In genomic region chr14:54843461-54843860, GRCm38 (mm10) we compare ENCODE assay signal across 10 mouse cellular contexts. TPM values are rescaled to one million over a fixed set of nuclear protein-coding genes. Genes with fewer than 3 reads are reported as not detected.
DNase-seq lines count a peak whose midpoint lies in the region; ATAC-seq and TF ChIP-seq lines count a peak whose summit lies in the region.
"Had no signal": no experiment of that assay in that cellular context is flagged by ENCODE, and none has a peak within 500 bp of the region (broad histone marks: within the 10 kb centered on the region; RNA-seq: fewer than 3 reads in every experiment).

No protein-coding gene starts in this region.

- no peak for ATAC-seq in heart, embryonic 14.5 days (ENCODE audit: insufficient number of reproducible peaks, insufficient read depth, low FRiP score, low read depth)
- peak; percentile 49; the same call in 1 of the 2 replicates for ATAC-seq in midbrain, postnatal 0 days (ENCODE audit: low FRiP score)
- ATAC-seq in monocyte, adult 5-6 weeks (replicated peaks; ENCODE audit: insufficient number of reproducible peaks, low FRiP score, low TSS enrichment, poor library complexity, severe bottlenecking), result no peak

- H3K4me2 ChIP-seq in heart, embryonic 14.5 days (ENCODE audit: low read length), result no peak overlapping the region
- H3K4me2 ChIP-seq in midbrain, postnatal 0 days (ENCODE audit: low read depth, low read length, poor library complexity, severe bottlenecking), result no peak overlapping the region

- H3K36me3 ChIP-seq in heart, embryonic 14.5 days (ENCODE audit: control insufficient read depth, insufficient read depth, low read length), result no peaks in the 10 kb centered on the region
- H3K36me3 ChIP-seq in midbrain, postnatal 0 days (ENCODE audit: insufficient read depth, low read length), result no peaks in the 10 kb centered on the region
- no peaks in the 10 kb centered on the region for H3K36me3 ChIP-seq in midbrain, embryonic 10.5 days

- TF ChIP-seq POLR2A in cortical plate, adult 2 months (IDR thresholded peaks at IDR 0.05; ENCODE audit: extremely low read depth, insufficient read depth, low read length), result no peak

- 0 out of 2 replicates have a peak overlapping the region, but pooled peaks have one; percentile 14 for H3K9ac ChIP-seq in heart, embryonic 14.5 days (ENCODE audit: low read length)
- H3K9ac ChIP-seq in midbrain, postnatal 0 days (replicated peaks; ENCODE audit: low read length, poor library complexity, severe bottlenecking), result no peak overlapping the region

- H3K27ac ChIP-seq in heart, embryonic 14.5 days (replicated peaks in 1 of 2; ENCODE audit: control insufficient read depth in 1 of 2, insufficient read depth in 1 of 2, low read depth in 2 of 2, low read length in 2 of 2), result no peak overlapping the region
- no peak overlapping the region for H3K27ac ChIP-seq in midbrain, postnatal 0 days (ENCODE audit: low read depth, low read length)
- H3K27ac ChIP-seq in midbrain, embryonic 10.5 days (replicated peaks), result no peak overlapping the region
- no peak overlapping the region for H3K27ac ChIP-seq in cortical plate, adult 2 months (ENCODE audit: insufficient read depth, low read length)

- DNase-seq in heart, postnatal 4 days, result no peak
- peak; percentile 80 for DNase-seq in midbrain, postnatal 0 days (ENCODE audit: low spot score)
- no peak for DNase-seq in midbrain, embryonic 10.5 days (ENCODE audit: low spot score)
- peak; percentile 20 for DNase-seq in neural tube, embryonic 10.5 days (ENCODE audit: extremely low spot score, low spot score)
- DNase-seq in gastrocnemius, postnatal 25 days, result no peak

- H3K27me3 ChIP-seq in heart, embryonic 14.5 days (ENCODE audit: control insufficient read depth, insufficient read depth, low read length), result 0 out of 2 replicates have a peak, but pooled peaks cover 7% of the 10 kb centered on the region
- H3K27me3 ChIP-seq in midbrain, postnatal 0 days (ENCODE audit: insufficient read depth, low read length), result no peaks in the 10 kb centered on the region
- H3K27me3 ChIP-seq in midbrain, embryonic 10.5 days (ENCODE audit: low read depth, poor library complexity, severe bottlenecking), result no peaks in the 10 kb centered on the region

- TF ChIP-seq CTCF in midbrain, postnatal 0 days (IDR thresholded peaks at IDR 0.05), result peak; percentile 73
- 0 out of 2 replicates have a peak, but pooled peaks have one; percentile 12 for TF ChIP-seq CTCF in cortical plate, adult 2 months (IDR thresholded peaks at IDR 0.05; ENCODE audit: extremely low read depth, insufficient read depth, low read length)

- H3K4me1 ChIP-seq in heart, embryonic 14.5 days (ENCODE audit: control insufficient read depth in 2 of 2, insufficient read depth in 2 of 2, low read length in 2 of 2), result no peaks in the 10 kb centered on the region
- no peaks in the 10 kb centered on the region for H3K4me1 ChIP-seq in midbrain, postnatal 0 days (ENCODE audit: insufficient read depth, low read length)
- H3K4me1 ChIP-seq in midbrain, embryonic 10.5 days, result peaks cover 2% of the 10 kb centered on the region; the same call in 1 of the 2 replicates
- peaks cover 1% of the 10 kb centered on the region; the same call in 1 of the 2 replicates for H3K4me1 ChIP-seq in cortical plate, adult 2 months (ENCODE audit: control insufficient read depth, insufficient read depth, low read length)

- 3% methylated on average over 4 of the region's 4 CpGs for WGBS in heart, embryonic 14.5 days
- WGBS in midbrain, postnatal 0 days, result 1% methylated on average over 4 of the region's 4 CpGs
- WGBS in midbrain, embryonic 10.5 days, result 10% methylated on average over 4 of the region's 4 CpGs

- H3K9me3 ChIP-seq in heart, embryonic 14.5 days (ENCODE audit: control insufficient read depth, low read length), result no peaks in the 10 kb centered on the region
- no peaks in the 10 kb centered on the region for H3K9me3 ChIP-seq in midbrain, postnatal 0 days (ENCODE audit: low read length)
- H3K9me3 ChIP-seq in midbrain, embryonic 10.5 days (replicated peaks), result no peaks in the 10 kb centered on the region

- H3K4me3 ChIP-seq in heart, embryonic 14.5 days (ENCODE audit: control insufficient read depth in 1 of 2, insufficient read depth in 1 of 2, low read depth in 1 of 2, low read length in 2 of 2), result no peak overlapping the region
- H3K4me3 ChIP-seq in midbrain, postnatal 0 days (ENCODE audit: low read depth, low read length), result no peak overlapping the region
- H3K4me3 ChIP-seq in midbrain, embryonic 10.5 days, result no peak overlapping the region
- H3K4me3 ChIP-seq in cortical plate, adult 2 months (ENCODE audit: insufficient read depth, low read length), result no peak overlapping the region

RNA-seq across cellular contexts. Expression of gene Homez, which starts 27.3 kb away (rescaled TPM):
- polyA plus RNA-seq in heart, embryonic 14.5 days (2014; fragmentation: Nextera tagmentation; extraction: Ambion mirVana), result 8.2 and 9.5 TPM in 2 replicates
- total RNA-seq in heart, postnatal 4 days (2021), result 1 to 10 TPM; 7.7 to 8.9 TPM
- total RNA-seq in midbrain, postnatal 0 days (2014; rRNA removed), result 6.9 and 9.4 TPM in 2 replicates
- polyA plus RNA-seq in midbrain, postnatal 0 days (2015; fragmentation: Nextera tagmentation; extraction: Ambion mirVana), result 8.0 and 9.6 TPM in 2 replicates
- polyA plus RNA-seq in midbrain, embryonic 10.5 days (2016; fragmentation: Nextera tagmentation; extraction: Ambion mirVana), result 25.7 and 26.8 TPM in 2 replicates
- polyA plus RNA-seq in cortical plate, adult 2 months (2012; rRNA removed), result 9.6 TPM in 2 replicates
- 1 to 10 TPM; 3.3 to 4.5 TPM for total RNA-seq in gastrocnemius, postnatal 25 days (2021)
- 2.1 to 16.7 TPM (median 5.1 TPM) in 3 replicates for total RNA-seq in monocyte, adult 5-6 weeks (2017)

RNA-seq across cellular contexts. Expression of gene Rnf212b, which starts 29.5 kb away (rescaled TPM):
- not detected in 2 replicates for polyA plus RNA-seq in heart, embryonic 14.5 days (2014; fragmentation: Nextera tagmentation; extraction: Ambion mirVana)
- total RNA-seq in heart, postnatal 4 days (2021), result not detected
- 0.38 TPM in 1 of 2 replicates, not detected in the other for total RNA-seq in midbrain, postnatal 0 days (2014; rRNA removed)
- not detected in 2 replicates for polyA plus RNA-seq in midbrain, postnatal 0 days (2015; fragmentation: Nextera tagmentation; extraction: Ambion mirVana)
- not detected in 2 replicates for polyA plus RNA-seq in midbrain, embryonic 10.5 days (2016; fragmentation: Nextera tagmentation; extraction: Ambion mirVana)
- not detected in 2 replicates for polyA plus RNA-seq in cortical plate, adult 2 months (2012; rRNA removed)
- 1 to 10 TPM; 1.3 to 2.0 TPM for total RNA-seq in gastrocnemius, postnatal 25 days (2021)
- not detected in 3 replicates for total RNA-seq in monocyte, adult 5-6 weeks (2017)
- total RNA-seq: common myeloid progenitor, adult 5-6 weeks had no signal
- polyA plus RNA-seq: limb, embryonic 11.5 days had no signal

RNA-seq across cellular contexts. Expression of gene Ppp1r3e, which starts 33.9 kb away (rescaled TPM):
- polyA plus RNA-seq in heart, embryonic 14.5 days (2014; fragmentation: Nextera tagmentation; extraction: Ambion mirVana), result 1.7 and 1.9 TPM in 2 replicates
- total RNA-seq in heart, postnatal 4 days (2021), result 1 to 10 TPM; 6.4 to 7.6 TPM
- 27.1 and 37.2 TPM in 2 replicates for total RNA-seq in midbrain, postnatal 0 days (2014; rRNA removed)
- 2.8 and 4.1 TPM in 2 replicates for polyA plus RNA-seq in midbrain, postnatal 0 days (2015; fragmentation: Nextera tagmentation; extraction: Ambion mirVana)
- 0.31 and 0.81 TPM in 2 replicates for polyA plus RNA-seq in midbrain, embryonic 10.5 days (2016; fragmentation: Nextera tagmentation; extraction: Ambion mirVana)
- polyA plus RNA-seq in cortical plate, adult 2 months (2012; rRNA removed), result 15.7 and 16.1 TPM in 2 replicates
- total RNA-seq in gastrocnemius, postnatal 25 days (2021), result 1 to 10 TPM; 3.0 to 3.5 TPM
- total RNA-seq in monocyte, adult 5-6 weeks (2017), result 1.3 to 2.7 TPM in 2 of 3 replicates, not detected in the other

RNA-seq across cellular contexts. Expression of gene Bcl2l2, which starts 39.7 kb away (rescaled TPM):
- polyA plus RNA-seq in heart, embryonic 14.5 days (2014; fragmentation: Nextera tagmentation; extraction: Ambion mirVana), result 3.0 and 4.3 TPM in 2 replicates
- 10 to 100 TPM; 37.5 to 39.2 TPM for total RNA-seq in heart, postnatal 4 days (2021)
- total RNA-seq in midbrain, postnatal 0 days (2014; rRNA removed), result 23.1 and 31.2 TPM in 2 replicates
- 2.9 and 3.7 TPM in 2 replicates for polyA plus RNA-seq in midbrain, postnatal 0 days (2015; fragmentation: Nextera tagmentation; extraction: Ambion mirVana)
- 2.7 and 3.4 TPM in 2 replicates for polyA plus RNA-seq in midbrain, embryonic 10.5 days (2016; fragmentation: Nextera tagmentation; extraction: Ambion mirVana)
- polyA plus RNA-seq in cortical plate, adult 2 months (2012; rRNA removed), result 109 and 115 TPM in 2 replicates
- total RNA-seq in gastrocnemius, postnatal 25 days (2021), result 10 to 100 TPM; 21.6 to 24.4 TPM
- total RNA-seq in monocyte, adult 5-6 weeks (2017), result 2.2 to 9.0 TPM (median 4.0 TPM) in 3 replicates

RNA-seq across cellular contexts. Expression of gene Gm20521, which starts 39.8 kb away (rescaled TPM):
- not detected in 2 replicates for polyA plus RNA-seq in heart, embryonic 14.5 days (2014; fragmentation: Nextera tagmentation; extraction: Ambion mirVana)
- total RNA-seq in heart, postnatal 4 days (2021), result 1 to 10 TPM; 3.0 to 3.9 TPM
- total RNA-seq in midbrain, postnatal 0 days (2014; rRNA removed), result 0.82 TPM in 1 of 2 replicates, not detected in the other
- 1.4 and 1.6 TPM in 2 replicates for polyA plus RNA-seq in midbrain, postnatal 0 days (2015; fragmentation: Nextera tagmentation; extraction: Ambion mirVana)
- polyA plus RNA-seq in midbrain, embryonic 10.5 days (2016; fragmentation: Nextera tagmentation; extraction: Ambion mirVana), result not detected in 2 replicates
- 0.15 and 0.50 TPM in 2 replicates for polyA plus RNA-seq in cortical plate, adult 2 months (2012; rRNA removed)
- 1 to 10 TPM; 1.3 to 2.3 TPM for total RNA-seq in gastrocnemius, postnatal 25 days (2021)
- 3.0 to 3.6 TPM in 2 of 3 replicates, not detected in the other for total RNA-seq in monocyte, adult 5-6 weeks (2017)
- total RNA-seq: common myeloid progenitor, adult 5-6 weeks had no signal

Comparison
In these comparisons a context has a peak if more than half of its experiments do, and no peak if none do; other contexts are left out.
1. DNase-seq: peak in midbrain, postnatal 0 days (single experiment) and neural tube, embryonic 10.5 days (single experiment); none in heart, postnatal 4 days (single experiment), midbrain, embryonic 10.5 days (single experiment) and gastrocnemius, postnatal 25 days (single experiment).